Mouse (Mus musculus): Measurements from ENCODE around the gene Dysf. TPM values are rescaled to one million over a fixed set of nuclear protein-coding genes. Genes with fewer than 3 reads are reported as not detected.
A peak's percentile ranks its signal among the peaks of the same experiment; 100 is the strongest.

The Dysf gene
- total RNA-seq, 2 experiments from 2014 or later, result 96.4 to 109 TPM

GRCm38 (mm10) chr6:84168571-84168970 lies 160.2 kb downstream of the Dysf start:
- no peak for DNase-seq

GRCm38 (mm10) chr6:84173626-84174025 lies 165.2 kb downstream of the Dysf start:
- DNase-seq, result no peak

- no peak for DNase-seq
Observed at GRCm38 (mm10) chr6:84178776-84179405, 170.5 kb downstream of the Dysf start.

- peak; percentile 65 for DNase-seq
Observed at GRCm38 (mm10) chr6:84181452-84181851, 173.1 kb downstream of the Dysf start.

GRCm38 (mm10) chr6:84191656-84192250 lies 183.4 kb downstream of the Dysf start:
- peak; percentile 33 for DNase-seq

- DNase-seq, result no peak
Observed at GRCm38 (mm10) chr6:84196511-84196910, 188.1 kb downstream of the Dysf start.

- DNase-seq, result no peak
Observed at GRCm38 (mm10) chr6:84197811-84198213, 189.4 kb downstream of the Dysf start.

GRCm38 (mm10) chr6:84201721-84202490 lies 193.5 kb downstream of the Dysf start:
- peak; percentile 49 for DNase-seq

- DNase-seq, result no peak
Observed at GRCm38 (mm10) chr6:84205611-84206010, 197.2 kb downstream of the Dysf start.

GRCm38 (mm10) chr6:84208589-84208988 lies 200.2 kb downstream of the Dysf start:
- no peak for DNase-seq

- DNase-seq, result peak; percentile 68
Observed at GRCm38 (mm10) chr6:84209736-84210434, 201.5 kb downstream of the Dysf start.

GRCm38 (mm10) chr6:84211473-84211872 lies 203.1 kb downstream of the Dysf start:
- DNase-seq, result no peak

- DNase-seq, result no peak
Observed at GRCm38 (mm10) chr6:84213101-84213500, 204.7 kb downstream of the Dysf start.

- no peak for DNase-seq
Observed at GRCm38 (mm10) chr6:84217216-84217933, 209.0 kb downstream of the Dysf start.

- no peak for DNase-seq
Observed at GRCm38 (mm10) chr6:84219119-84219518, 210.7 kb downstream of the Dysf start.

- peak; percentile 78 for DNase-seq
Observed at GRCm38 (mm10) chr6:84224861-84225260, 216.5 kb downstream of the Dysf start.

- peak; percentile 79 for DNase-seq
Observed at GRCm38 (mm10) chr6:84225587-84225986, 217.2 kb downstream of the Dysf start.

GRCm38 (mm10) chr6:84228196-84228595 lies 219.8 kb downstream of the Dysf start:
- DNase-seq, result no peak

GRCm38 (mm10) chr6:84228786-84229185 lies 220.4 kb downstream of the Dysf start:
- DNase-seq, result no peak

GRCm38 (mm10) chr6:84229739-84230138 lies 221.3 kb downstream of the Dysf start:
- no peak for DNase-seq

GRCm38 (mm10) chr6:84231108-84231507 lies 222.7 kb downstream of the Dysf start:
- no peak for DNase-seq

- no peak for DNase-seq
Observed at GRCm38 (mm10) chr6:84232063-84232760, 223.8 kb downstream of the Dysf start.
